9 mouse cellular contexts compared by ENCODE assay signal in the genomic region with DNA sequence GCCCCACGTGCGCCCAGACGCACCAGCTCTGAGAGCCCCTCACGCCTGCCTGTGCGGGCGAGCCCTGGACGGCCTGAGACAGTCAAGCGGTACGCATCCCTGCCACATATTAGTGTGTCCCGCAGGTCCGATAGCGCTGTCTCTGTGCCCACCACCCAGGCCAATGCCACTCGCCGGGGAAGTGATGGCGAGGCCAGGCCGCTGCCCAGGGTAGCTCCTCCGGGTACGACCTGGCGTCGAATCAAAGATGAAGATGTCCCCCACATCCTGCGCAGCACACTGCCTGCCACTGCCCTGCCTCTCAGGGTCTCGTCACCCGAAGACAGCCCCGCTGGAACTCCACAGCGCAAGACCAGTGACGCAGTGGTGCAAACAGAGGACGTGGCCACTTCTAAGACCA. TPM values are rescaled to one million over a fixed set of nuclear protein-coding genes. Genes with fewer than 3 reads are reported as not detected.
DNase-seq lines count a peak whose midpoint lies in the region; ATAC-seq and TF ChIP-seq lines count a peak whose summit lies in the region.
"Had no signal": no experiment of that assay in that cellular context is flagged by ENCODE, and none has a peak within 500 bp of the region (broad histone marks: within the 10 kb centered on the region; RNA-seq: fewer than 3 reads in every experiment).

No protein-coding gene starts in this region.

- TF ChIP-seq CTCF in lung, postnatal 0 days (IDR thresholded peaks at IDR 0.05), result no peak
- no peak for TF ChIP-seq CTCF in lung, adult 2 months (IDR thresholded peaks at IDR 0.05; ENCODE audit: insufficient read depth, low read length)

- no peaks in the 10 kb centered on the region for H3K9me3 ChIP-seq in heart, embryonic 14.5 days (ENCODE audit: control insufficient read depth, low read length)
- H3K9me3 ChIP-seq in lung, postnatal 0 days (ENCODE audit: low read length), result no peaks in the 10 kb centered on the region
- H3K9me3 ChIP-seq in embryonic facial prominence, embryonic 12.5 days, result no peaks in the 10 kb centered on the region

- H3K9ac ChIP-seq in heart, embryonic 14.5 days (ENCODE audit: low read length), result peak overlapping the region; percentile 40; the same call in 1 of the 2 replicates
- no peak overlapping the region for H3K9ac ChIP-seq in lung, postnatal 0 days (replicated peaks; ENCODE audit: low read depth)
- H3K9ac ChIP-seq in embryonic facial prominence, embryonic 12.5 days, result peak overlapping the region; percentile 30; the same call in 1 of the 2 replicates

- H3K4me2 ChIP-seq in heart, embryonic 14.5 days (ENCODE audit: low read length), result 0 out of 2 replicates have a peak overlapping the region, but pooled peaks have one; percentile 1
- H3K4me2 ChIP-seq in lung, postnatal 0 days (replicated peaks; ENCODE audit: low read depth, low read length), result no peak overlapping the region
- H3K4me2 ChIP-seq in embryonic facial prominence, embryonic 12.5 days (replicated peaks), result no peak overlapping the region

- H3K4me3 ChIP-seq in heart, embryonic 14.5 days (ENCODE audit: control insufficient read depth in 1 of 2, insufficient read depth in 1 of 2, low read depth in 1 of 2, low read length in 2 of 2), result no peak overlapping the region
- H3K4me3 ChIP-seq in lung, postnatal 0 days (ENCODE audit: low read depth, low read length), result no peak overlapping the region
- no peak overlapping the region for H3K4me3 ChIP-seq in lung, adult 2 months (replicated peaks; ENCODE audit: extremely low read depth, low read depth, low read length)
- 0 out of 2 replicates have a peak overlapping the region, but pooled peaks have one; percentile 1 for H3K4me3 ChIP-seq in embryonic facial prominence, embryonic 12.5 days

- ATAC-seq in heart, embryonic 14.5 days (ENCODE audit: insufficient number of reproducible peaks, insufficient read depth, low FRiP score, low read depth), result no peak
- ATAC-seq in lung, postnatal 0 days, result peak; percentile 9; the same call in 1 of the 2 replicates
- ATAC-seq in embryonic facial prominence, embryonic 12.5 days (ENCODE audit: insufficient number of reproducible peaks, insufficient read depth, low FRiP score, low TSS enrichment), result no peak
- no peak for ATAC-seq in erythroid progenitor cell, adult 5-6 weeks (replicated peaks; ENCODE audit: low FRiP score, poor library complexity, severe bottlenecking)

- intact Hi-C loops in heart, postnatal 36 days (cut with DNase I), result no loop called here

- no peak overlapping the region for H3K27ac ChIP-seq in heart, embryonic 14.5 days (replicated peaks in 1 of 2; ENCODE audit: control insufficient read depth in 1 of 2, insufficient read depth in 1 of 2, low read depth in 2 of 2, low read length in 2 of 2)
- H3K27ac ChIP-seq in lung, postnatal 0 days (ENCODE audit: low read length), result no peak overlapping the region
- no peak overlapping the region for H3K27ac ChIP-seq in embryonic facial prominence, embryonic 12.5 days

- peak; percentile 9 for DNase-seq in adrenal gland, postnatal 14 days
- no peak for DNase-seq in adrenal gland, adult 18-20 months (ENCODE audit: low spot score in 2 of 2)
- DNase-seq in heart, postnatal 36 days, result no peak
- no peak for DNase-seq in lung, postnatal 0 days (ENCODE audit: low spot score)
- no peak for DNase-seq in lung, adult 2 months
- DNase-seq: thymus, adult 18-20 months had no signal

- no peak for TF ChIP-seq POLR2A in lung, adult 2 months (IDR thresholded peaks at IDR 0.05; ENCODE audit: borderline replicate concordance, extremely low read depth, low read depth, low read length)

- H3K4me1 ChIP-seq in heart, embryonic 14.5 days (ENCODE audit: control insufficient read depth in 2 of 2, insufficient read depth in 2 of 2, low read length in 2 of 2), result peaks cover 25 to 47% of the 10 kb centered on the region in 2 experiments
- H3K4me1 ChIP-seq in lung, postnatal 0 days (ENCODE audit: insufficient read depth, low read depth, low read length), result peaks cover 20% of the 10 kb centered on the region
- H3K4me1 ChIP-seq in lung, adult 2 months (ENCODE audit: control insufficient read depth, insufficient read depth, low read length), result peaks cover 4% of the 10 kb centered on the region
- peaks cover 15% of the 10 kb centered on the region for H3K4me1 ChIP-seq in embryonic facial prominence, embryonic 12.5 days

- H3K27me3 ChIP-seq in heart, embryonic 14.5 days (ENCODE audit: control insufficient read depth, insufficient read depth, low read length), result peaks cover 67% of the 10 kb centered on the region
- H3K27me3 ChIP-seq in lung, postnatal 0 days (replicated peaks; ENCODE audit: insufficient read depth, low read length), result peaks cover 44% of the 10 kb centered on the region
- H3K27me3 ChIP-seq in embryonic facial prominence, embryonic 12.5 days, result peaks cover 80% of the 10 kb centered on the region

- WGBS in heart, embryonic 14.5 days, result 44% methylated on average over 27 of the region's 27 CpGs
- WGBS in lung, postnatal 0 days, result 34% methylated on average over 25 of the region's 27 CpGs
- 47% methylated on average over 27 of the region's 27 CpGs for WGBS in lung, adult 2 months
- 47% methylated on average over 27 of the region's 27 CpGs for WGBS in embryonic facial prominence, embryonic 12.5 days

- TF ChIP-seq EP300 in lung, postnatal 0 days (IDR thresholded peaks at IDR 0.05), result no peak

- peaks cover 15% of the 10 kb centered on the region for H3K36me3 ChIP-seq in heart, embryonic 14.5 days (ENCODE audit: control insufficient read depth, insufficient read depth, low read length)
- H3K36me3 ChIP-seq in lung, postnatal 0 days (ENCODE audit: insufficient read depth, low read length), result no peaks in the 10 kb centered on the region; the same call in 1 of the 2 replicates
- peaks cover 31% of the 10 kb centered on the region; the same call in 1 of the 2 replicates for H3K36me3 ChIP-seq in embryonic facial prominence, embryonic 12.5 days

RNA-seq across cellular contexts. Expression of gene 2310011J03Rik, which starts 5.0 kb away (rescaled TPM):
- 26.9 and 27.9 TPM in 2 replicates for total RNA-seq in adrenal gland, postnatal 14 days (2021)
- total RNA-seq in adrenal gland, adult 18-20 months (2021), result 10 to 100 TPM; 25.0 to 28.9 TPM
- polyA plus RNA-seq in heart, embryonic 14.5 days (2014; fragmentation: Nextera tagmentation; extraction: Ambion mirVana), result 28.9 and 30.8 TPM in 2 replicates
- total RNA-seq in heart, postnatal 36 days (2021), result 10 to 100 TPM; 13.8 to 15.1 TPM
- polyA plus RNA-seq in lung, postnatal 0 days (2015; fragmentation: Nextera tagmentation; extraction: Ambion mirVana), result 58.4 and 64.8 TPM in 2 replicates
- 58.4 and 62.4 TPM in 2 replicates for polyA plus RNA-seq in lung, adult 2 months (2012; rRNA removed)
- polyA plus RNA-seq in embryonic facial prominence, embryonic 12.5 days (2016; fragmentation: Nextera tagmentation; extraction: Ambion mirVana), result 50.0 and 50.3 TPM in 2 replicates
- total RNA-seq in erythroid progenitor cell, adult 5-6 weeks (2015; ENCODE audit: low replicate concordance), result 7.2 and 13.4 TPM in 2 replicates
- total RNA-seq in erythroid progenitor cell, adult 5-6 weeks (2017; ENCODE audit: low replicate concordance), result 6.1 and 10.8 TPM in 2 replicates

RNA-seq across cellular contexts. Expression of gene Pcsk4, which starts 14.0 kb away (rescaled TPM):
- total RNA-seq in adrenal gland, postnatal 14 days (2021), result 3.9 and 4.7 TPM in 2 replicates
- total RNA-seq in adrenal gland, adult 18-20 months (2021), result 1 to 10 TPM; 1.6 to 3.1 TPM
- 1.4 TPM in 2 replicates for polyA plus RNA-seq in heart, embryonic 14.5 days (2014; fragmentation: Nextera tagmentation; extraction: Ambion mirVana)
- 1 to 10 TPM; 2.2 to 2.9 TPM for total RNA-seq in heart, postnatal 36 days (2021)
- polyA plus RNA-seq in lung, postnatal 0 days (2015; fragmentation: Nextera tagmentation; extraction: Ambion mirVana), result 3.4 and 3.7 TPM in 2 replicates
- 9.8 and 10.4 TPM in 2 replicates for polyA plus RNA-seq in lung, adult 2 months (2012; rRNA removed)
- polyA plus RNA-seq in embryonic facial prominence, embryonic 12.5 days (2016; fragmentation: Nextera tagmentation; extraction: Ambion mirVana), result 4.5 and 5.1 TPM in 2 replicates
- not detected in 2 replicates for total RNA-seq in erythroid progenitor cell, adult 5-6 weeks (2015; ENCODE audit: low replicate concordance)
- 1.0 TPM in 1 of 2 replicates, not detected in the other for total RNA-seq in erythroid progenitor cell, adult 5-6 weeks (2017; ENCODE audit: low replicate concordance)

RNA-seq across cellular contexts. Expression of gene Reep6, which starts 14.4 kb away (rescaled TPM):
- total RNA-seq in adrenal gland, postnatal 14 days (2021), result 16.0 and 45.2 TPM in 2 replicates
- 10 to 100 TPM; 10.2 to 20.8 TPM for total RNA-seq in adrenal gland, adult 18-20 months (2021)
- polyA plus RNA-seq in heart, embryonic 14.5 days (2014; fragmentation: Nextera tagmentation; extraction: Ambion mirVana), result 1.4 and 1.6 TPM in 2 replicates
- 1 to 10 TPM; 2.7 TPM for total RNA-seq in heart, postnatal 36 days (2021)
- 15.4 and 17.6 TPM in 2 replicates for polyA plus RNA-seq in lung, postnatal 0 days (2015; fragmentation: Nextera tagmentation; extraction: Ambion mirVana)
- 23.7 and 26.8 TPM in 2 replicates for polyA plus RNA-seq in lung, adult 2 months (2012; rRNA removed)
- polyA plus RNA-seq in embryonic facial prominence, embryonic 12.5 days (2016; fragmentation: Nextera tagmentation; extraction: Ambion mirVana), result 4.2 and 5.7 TPM in 2 replicates
- total RNA-seq in erythroid progenitor cell, adult 5-6 weeks (2015; ENCODE audit: low replicate concordance), result 17.2 and 22.3 TPM in 2 replicates
- 16.8 and 18.2 TPM in 2 replicates for total RNA-seq in erythroid progenitor cell, adult 5-6 weeks (2017; ENCODE audit: low replicate concordance)

RNA-seq across cellular contexts. Expression of gene Apc2, which starts 19.5 kb away (rescaled TPM):
- total RNA-seq in adrenal gland, postnatal 14 days (2021), result 1.5 and 4.4 TPM in 2 replicates
- 1 to 10 TPM; 1.8 to 2.0 TPM for total RNA-seq in adrenal gland, adult 18-20 months (2021)
- polyA plus RNA-seq in heart, embryonic 14.5 days (2014; fragmentation: Nextera tagmentation; extraction: Ambion mirVana), result 0.78 and 1.4 TPM in 2 replicates
- 1 to 10 TPM; 2.1 to 3.7 TPM for total RNA-seq in heart, postnatal 36 days (2021)
- 0.57 and 0.85 TPM in 2 replicates for polyA plus RNA-seq in lung, postnatal 0 days (2015; fragmentation: Nextera tagmentation; extraction: Ambion mirVana)
- 3.8 and 4.1 TPM in 2 replicates for polyA plus RNA-seq in lung, adult 2 months (2012; rRNA removed)
- 18.3 and 21.7 TPM in 2 replicates for polyA plus RNA-seq in embryonic facial prominence, embryonic 12.5 days (2016; fragmentation: Nextera tagmentation; extraction: Ambion mirVana)
- total RNA-seq in erythroid progenitor cell, adult 5-6 weeks (2015; ENCODE audit: low replicate concordance), result not detected in 2 replicates
- 0.13 TPM in 1 of 2 replicates, not detected in the other for total RNA-seq in erythroid progenitor cell, adult 5-6 weeks (2017; ENCODE audit: low replicate concordance)

RNA-seq across cellular contexts. Expression of gene Rps15, which starts 23.1 kb away (rescaled TPM):
- 1,072 and 1,285 TPM in 2 replicates for total RNA-seq in adrenal gland, postnatal 14 days (2021)
- total RNA-seq in adrenal gland, adult 18-20 months (2021), result 1,000 to 10,000 TPM; 1,162 to 1,195 TPM
- 648 and 723 TPM in 2 replicates for polyA plus RNA-seq in heart, embryonic 14.5 days (2014; fragmentation: Nextera tagmentation; extraction: Ambion mirVana)
- total RNA-seq in heart, postnatal 36 days (2021), result 100 to 1,000 TPM; 748 to 777 TPM
- 651 and 741 TPM in 2 replicates for polyA plus RNA-seq in lung, postnatal 0 days (2015; fragmentation: Nextera tagmentation; extraction: Ambion mirVana)
- 1,318 and 1,397 TPM in 2 replicates for polyA plus RNA-seq in lung, adult 2 months (2012; rRNA removed)
- 851 and 902 TPM in 2 replicates for polyA plus RNA-seq in embryonic facial prominence, embryonic 12.5 days (2016; fragmentation: Nextera tagmentation; extraction: Ambion mirVana)
- 689 and 862 TPM in 2 replicates for total RNA-seq in erythroid progenitor cell, adult 5-6 weeks (2015; ENCODE audit: low replicate concordance)
- total RNA-seq in erythroid progenitor cell, adult 5-6 weeks (2017; ENCODE audit: low replicate concordance), result 557 and 668 TPM in 2 replicates
